Mouse (Mus musculus) lung, adult 2 months (tissue): Measurements from ENCODE around the gene Nup133.

Source experiments
- CTCF ChIP-seq: fragments of 200-500 bp; IDR thresholded peaks from 2 replicates; pipeline ENCODE4 v1.5.1; 2011; ENCODE audit warnings: mild to moderate bottlenecking, low read length, control low read depth; ENCODE audit not compliant: insufficient read depth
- POLR2A ChIP-seq: fragments of 200-500 bp; IDR thresholded peaks from 2 replicates; pipeline ENCODE4 v1.6.1; 2011; ENCODE audit warnings: low read depth, mild to moderate bottlenecking, control low read depth, low read length, borderline replicate concordance; ENCODE audit errors: extremely low read depth

- no peak for TF ChIP-seq POLR2A
- no peak for TF ChIP-seq CTCF
Measured at GRCm38 (mm10) chr8:123981674-123982073, 32.6 kb upstream of the Nup133 start.
